ENCODE assay signal across 8 mouse cellular contexts in genomic region chr7:142481186-142481567, GRCm38 (mm10). TPM values are rescaled to one million over a fixed set of nuclear protein-coding genes. Genes with fewer than 3 reads are reported as not detected.
A peak's percentile ranks its signal among the peaks of the same experiment; 100 is the strongest.
DNase-seq lines count a peak whose midpoint lies in the region; ATAC-seq and TF ChIP-seq lines count a peak whose summit lies in the region.

No protein-coding gene starts in this region.

- H3K9me3 ChIP-seq in hindbrain, embryonic 11.5 days (ENCODE audit: control insufficient read depth, low read length): no peaks in the 10 kb centered on the region

- no peaks in the 10 kb centered on the region for H3K36me3 ChIP-seq in hindbrain, embryonic 11.5 days (ENCODE audit: control insufficient read depth, insufficient read depth, low read length)
- H3K36me3 ChIP-seq in liver, adult 2 months (ENCODE audit: control insufficient read depth, insufficient read depth, low read length): no peaks in the 10 kb centered on the region
- H3K36me3 ChIP-seq in myocyte (ENCODE audit: control insufficient read depth, insufficient read depth): peaks cover 24% of the 10 kb centered on the region

- peak overlapping the region; percentile 16; the same call in 1 of the 2 replicates for H3K4me3 ChIP-seq in hindbrain, embryonic 11.5 days (ENCODE audit: low read depth, low read length)
- no peak overlapping the region for H3K4me3 ChIP-seq in liver, adult 2 months (ENCODE audit: insufficient read depth, low read depth, low read length)
- no peak overlapping the region for H3K4me3 ChIP-seq in myocyte

- H3K27ac ChIP-seq in hindbrain, embryonic 11.5 days (ENCODE audit: low read depth, low read length): peak overlapping the region; percentile 75
- no peak overlapping the region for H3K27ac ChIP-seq in liver, adult 2 months (replicated peaks; ENCODE audit: insufficient read depth, low read depth, low read length)

- H3K4me1 ChIP-seq in hindbrain, embryonic 11.5 days (replicated peaks; ENCODE audit: control insufficient read depth, insufficient read depth, low read length): peaks cover 10% of the 10 kb centered on the region; the same call in 1 of the 2 replicates
- H3K4me1 ChIP-seq in liver, adult 2 months (ENCODE audit: control insufficient read depth, insufficient read depth, low read length): no peaks in the 10 kb centered on the region; the same call in 1 of the 2 replicates

- peak; percentile 44 to 51 for DNase-seq in cerebellum, adult 18-20 months
- no peak for DNase-seq in cerebellum, adult 11-12 months
- peak; percentile 53 for DNase-seq in adrenal gland, postnatal 25 days
- peak; percentile 79 for DNase-seq in forelimb bud, embryonic 11.5 days (ENCODE audit: low read depth, low spot score)
- DNase-seq in hindbrain, embryonic 11.5 days (ENCODE audit: low spot score): peak; percentile 79
- peak; percentile 2 for DNase-seq in liver, adult 2 months (ENCODE audit: extremely low read depth, low read depth, low spot score)

- no peak overlapping the region for H3ac ChIP-seq in myocyte (ENCODE audit: control insufficient read depth, insufficient read length)

- no peaks in the 10 kb centered on the region for H3K27me3 ChIP-seq in hindbrain, embryonic 11.5 days (ENCODE audit: control insufficient read depth, insufficient read depth, low read length)
- H3K27me3 ChIP-seq in liver, adult 2 months (ENCODE audit: control insufficient read depth, insufficient read depth, low read length): no peaks in the 10 kb centered on the region
- no peaks in the 10 kb centered on the region for H3K27me3 ChIP-seq in myocyte (ENCODE audit: control insufficient read depth, insufficient read depth, insufficient read length)

- 13% methylated on average over 3 of the region's 5 CpGs for WGBS in hindbrain, embryonic 11.5 days
- 30% methylated on average over 5 of the region's 5 CpGs for WGBS in liver, adult 2 months

- no peak for TF ChIP-seq POLR2A in liver, adult 2 months (IDR thresholded peaks at IDR 0.05; ENCODE audit: extremely low read depth, insufficient read depth, low read length)
- no peak for TF ChIP-seq POLR2A in myocyte (IDR thresholded peaks at IDR 0.05; ENCODE audit: insufficient read length, low read depth)

- TF ChIP-seq CTCF in liver, adult 2 months (IDR thresholded peaks at IDR 0.05; ENCODE audit: low read depth, low read length): peak; percentile 67

- peak overlapping the region; percentile 63 for H3K4me2 ChIP-seq in hindbrain, embryonic 11.5 days (replicated peaks; ENCODE audit: low read depth, low read length)
- H3K4me2 ChIP-seq in myocyte (ENCODE audit: low read depth): peak overlapping the region; percentile 94

- no peaks in the 10 kb centered on the region for H3K79me2 ChIP-seq in liver, adult 2 months (ENCODE audit: control insufficient read depth, insufficient read depth, low read length)
- peaks cover 58% of the 10 kb centered on the region for H3K79me2 ChIP-seq in myocyte (ENCODE audit: control insufficient read depth, insufficient read depth)

- ATAC-seq in hindbrain, embryonic 11.5 days (ENCODE audit: low FRiP score): peak; percentile 14
- ATAC-seq in monocyte, adult 5-6 weeks (replicated peaks; ENCODE audit: insufficient number of reproducible peaks, low FRiP score, low TSS enrichment, poor library complexity, severe bottlenecking): no peak

- H3K9ac ChIP-seq in hindbrain, embryonic 11.5 days (ENCODE audit: low read depth, low read length): peak overlapping the region; percentile 79
- H3K9ac ChIP-seq in liver, adult 2 months (ENCODE audit: low read depth, low read length): no peak overlapping the region

TF ChIP-seq in myocyte, 11 proteins besides CTCF, POLR2A, EP300 and RAD21:
- TF ChIP-seq TCF12 (IDR thresholded peaks at IDR 0.05; ENCODE audit: insufficient read depth, poor library complexity, severe bottlenecking) (no peak), E2F4 (IDR thresholded peaks at IDR 0.05; ENCODE audit: insufficient read depth) (no peak)

RNA-seq across cellular contexts. Expression of gene Tnnt3, which starts 17.5 kb away (rescaled TPM):
- total RNA-seq in adrenal gland, postnatal 25 days (2021): not detected in 2 replicates
- 1.7 and 1.9 TPM in 2 replicates for polyA plus RNA-seq in hindbrain, embryonic 11.5 days (2014; fragmentation: Nextera tagmentation; extraction: Ambion mirVana)
- total RNA-seq in liver, adult 2 months (2014; rRNA removed): 6.4 TPM in 1 of 2 replicates, not detected in the other
- polyA plus RNA-seq in liver, adult 2 months (2012; rRNA removed): not detected in 2 replicates
- polyA plus RNA-seq in myocyte (2012; fragmentation: generic; extraction: Trizol): 2,107 TPM
- total RNA-seq in monocyte, adult 5-6 weeks (2017): 13.6 to 16.7 TPM (median 15.5 TPM) in 3 replicates

RNA-seq across cellular contexts. Expression of gene Lsp1, which starts 20.6 kb away (rescaled TPM):
- total RNA-seq in adrenal gland, postnatal 25 days (2021): 12.6 and 14.4 TPM in 2 replicates
- 16.1 and 18.7 TPM in 2 replicates for polyA plus RNA-seq in hindbrain, embryonic 11.5 days (2014; fragmentation: Nextera tagmentation; extraction: Ambion mirVana)
- total RNA-seq in liver, adult 2 months (2014; rRNA removed): 1.4 and 1.8 TPM in 2 replicates
- 3.1 and 6.0 TPM in 2 replicates for polyA plus RNA-seq in liver, adult 2 months (2012; rRNA removed)
- polyA plus RNA-seq in myocyte (2012; fragmentation: generic; extraction: Trizol): 298 TPM
- total RNA-seq in monocyte, adult 5-6 weeks (2017): 1,011 to 1,374 TPM (median 1,247 TPM) in 3 replicates

RNA-seq across cellular contexts. Expression of gene Tnni2, which starts 39.6 kb away (rescaled TPM):
- not detected in 2 replicates for total RNA-seq in adrenal gland, postnatal 25 days (2021)
- polyA plus RNA-seq in hindbrain, embryonic 11.5 days (2014; fragmentation: Nextera tagmentation; extraction: Ambion mirVana): 1.4 and 1.7 TPM in 2 replicates
- total RNA-seq in liver, adult 2 months (2014; rRNA removed): 10.1 TPM in 1 of 2 replicates, not detected in the other
- not detected in 2 replicates for polyA plus RNA-seq in liver, adult 2 months (2012; rRNA removed)
- 3,238 TPM for polyA plus RNA-seq in myocyte (2012; fragmentation: generic; extraction: Trizol)
- 7.5 to 20.6 TPM (median 11.3 TPM) in 3 replicates for total RNA-seq in monocyte, adult 5-6 weeks (2017)

RNA-seq across cellular contexts. Expression of gene Syt8, which starts 46.5 kb away (rescaled TPM):
- not detected in 2 replicates for total RNA-seq in adrenal gland, postnatal 25 days (2021)
- polyA plus RNA-seq in hindbrain, embryonic 11.5 days (2014; fragmentation: Nextera tagmentation; extraction: Ambion mirVana): not detected in 2 replicates
- total RNA-seq in liver, adult 2 months (2014; rRNA removed): not detected in 2 replicates
- not detected in 2 replicates for polyA plus RNA-seq in liver, adult 2 months (2012; rRNA removed)
- 14.5 TPM for polyA plus RNA-seq in myocyte (2012; fragmentation: generic; extraction: Trizol)
- total RNA-seq in monocyte, adult 5-6 weeks (2017): not detected in 3 replicates

RNA-seq across cellular contexts. Expression of gene Mrpl23, which starts 51.3 kb away (rescaled TPM):
- total RNA-seq in adrenal gland, postnatal 25 days (2021): 4.5 and 13.8 TPM in 2 replicates
- 13.5 and 13.9 TPM in 2 replicates for polyA plus RNA-seq in hindbrain, embryonic 11.5 days (2014; fragmentation: Nextera tagmentation; extraction: Ambion mirVana)
- 45.0 and 54.8 TPM in 2 replicates for total RNA-seq in liver, adult 2 months (2014; rRNA removed)
- 7.6 and 9.0 TPM in 2 replicates for polyA plus RNA-seq in liver, adult 2 months (2012; rRNA removed)
- 73.3 TPM for polyA plus RNA-seq in myocyte (2012; fragmentation: generic; extraction: Trizol)
- total RNA-seq in monocyte, adult 5-6 weeks (2017): 9.7 to 34.1 TPM (median 22.6 TPM) in 3 replicates

Comparison
In these comparisons a context has a peak if more than half of its experiments do, and no peak if none do; other contexts are left out.
1. RNA of gene Lsp1, which starts 20.6 kb away (total RNA-seq): 1,011 to 1,374 TPM in monocyte, adult 5-6 weeks; 12.6 to 14.4 TPM in adrenal gland, postnatal 25 days and 1.4 to 1.8 TPM in liver, adult 2 months; every median in the first group is over 10 times any median in the second.